Mouse (Mus musculus) lung, adult 18-20 months (tissue): ENCODE data around the gene Hist1h2ao.
"Not testable (repeated sequence)": the region's sequence is repeated elsewhere in the genome, so short reads cannot be mapped to it uniquely, and the experiment has no call there.

ENCODE experiments used
- DNase-seq, 2 experiments: peaks; one replicate each; pipeline ENCODE4 v3.0.0; 2022; ENCODE audit warnings: mixed read lengths in 2 of 2

Gene Hist1h2ao

GRCm38 (mm10) chr13:21810073-21810472 is at the start of gene Hist1h2ao, which contains the start of gene Hist1h2bq:
Gene Hist1h2ao, plus strand, starts transcription at chr13:21810465.
Gene Hist1h2bq, minus strand, starts transcription at chr13:21810197.
- DNase-seq: not testable (repeated sequence)

- peak; percentile 29 to 53 for DNase-seq
Observed at GRCm38 (mm10) chr13:21778814-21779766, 31.2 kb upstream of the Hist1h2ao start.

GRCm38 (mm10) chr13:21779767-21780731 is 30.2 kb upstream of the Hist1h2ao start, which contains the start of gene Hist1h1b:
Gene Hist1h1b, minus strand, starts transcription at chr13:21780625.
- DNase-seq: peak in 1 of 2 experiments; percentile 20

- no peak for DNase-seq
Observed at GRCm38 (mm10) chr13:21781021-21781555, 29.2 kb upstream of the Hist1h2ao start.

- DNase-seq: no peak
Observed at GRCm38 (mm10) chr13:21781639-21782038, 28.6 kb upstream of the Hist1h2ao start.

GRCm38 (mm10) chr13:21782361-21783254 is 27.7 kb upstream of the Hist1h2ao start:
- not testable (repeated sequence) for DNase-seq

- DNase-seq: peak; percentile 12 to 27
Observed at GRCm38 (mm10) chr13:21783255-21783617, 27.0 kb upstream of the Hist1h2ao start, which contains the start of gene Hist1h3i. Gene Hist1h3i, minus strand, starts transcription at chr13:21783370.

GRCm38 (mm10) chr13:21783734-21784161 is 26.5 kb upstream of the Hist1h2ao start:
- DNase-seq: peak in 1 of 2 experiments; percentile 7

GRCm38 (mm10) chr13:21784311-21784710 is 26.0 kb upstream of the Hist1h2ao start:
- DNase-seq: no peak

GRCm38 (mm10) chr13:21786189-21786898 is 23.9 kb upstream of the Hist1h2ao start:
- DNase-seq: no peak

- DNase-seq: peak; percentile 77 to 88
Observed at GRCm38 (mm10) chr13:21786899-21787629, 23.2 kb upstream of the Hist1h2ao start, which contains the start of the genes Hist1h2an and Hist1h2bp. Gene Hist1h2an, minus strand, starts transcription at chr13:21787218. Gene Hist1h2bp, plus strand, starts transcription at chr13:21787461.

- DNase-seq: no peak
Observed at GRCm38 (mm10) chr13:21787760-21788593, 22.3 kb upstream of the Hist1h2ao start.

GRCm38 (mm10) chr13:21789925-21790324 is 20.3 kb upstream of the Hist1h2ao start:
- DNase-seq: no peak

GRCm38 (mm10) chr13:21790601-21791283 is 19.5 kb upstream of the Hist1h2ao start:
- no peak for DNase-seq

- no peak for DNase-seq
Observed at GRCm38 (mm10) chr13:21795584-21795983, 14.7 kb upstream of the Hist1h2ao start.

- DNase-seq: not testable (repeated sequence)
Observed at GRCm38 (mm10) chr13:21797163-21797562, 13.1 kb upstream of the Hist1h2ao start.

GRCm38 (mm10) chr13:21803058-21803457 is 7.2 kb upstream of the Hist1h2ao start:
- DNase-seq: not testable (repeated sequence)

- not testable (repeated sequence) for DNase-seq
Observed at GRCm38 (mm10) chr13:21811074-21811473, 809 bp downstream of the Hist1h2ao start.
